Mouse (Mus musculus) ovary, postnatal 36 days (tissue): Measurements from ENCODE around the gene Zpld1.

Experiments
- DNase-seq: peaks from one replicate; pipeline ENCODE4 v3.0.0; 2022; ENCODE audit warnings: low spot score, mixed read lengths

Gene Zpld1

GRCm38 (mm10) chr16:55297886-55298285, at the start of gene Zpld1:
Gene Zpld1, minus strand, starts transcription at chr16:55297986.
- no peak for DNase-seq

- DNase-seq = no peak
Measured at GRCm38 (mm10) chr16:55345644-55346043, 47.9 kb upstream of the Zpld1 start.

- DNase-seq = no peak
Measured at GRCm38 (mm10) chr16:55321542-55322514, 24.0 kb upstream of the Zpld1 start.

- no peak for DNase-seq
Measured at GRCm38 (mm10) chr16:55316996-55317395, 19.2 kb upstream of the Zpld1 start.

GRCm38 (mm10) chr16:55312106-55312505, 14.3 kb upstream of the Zpld1 start:
- DNase-seq = no peak

- no peak for DNase-seq
Measured at GRCm38 (mm10) chr16:55282696-55283095, 15.1 kb downstream of the Zpld1 start.

GRCm38 (mm10) chr16:55277447-55277846, 20.3 kb downstream of the Zpld1 start:
- no peak for DNase-seq

GRCm38 (mm10) chr16:55265281-55265680, 32.5 kb downstream of the Zpld1 start:
- DNase-seq = no peak

- no peak for DNase-seq
Measured at GRCm38 (mm10) chr16:55260862-55261574, 36.8 kb downstream of the Zpld1 start.

GRCm38 (mm10) chr16:55259719-55260118, 38.1 kb downstream of the Zpld1 start:
- DNase-seq = no peak

GRCm38 (mm10) chr16:55240996-55241395, 56.8 kb downstream of the Zpld1 start:
- no peak for DNase-seq

- DNase-seq = no peak
Measured at GRCm38 (mm10) chr16:55228995-55229622, 68.7 kb downstream of the Zpld1 start.

- no peak for DNase-seq
Measured at GRCm38 (mm10) chr16:55203945-55204344, 93.8 kb downstream of the Zpld1 start.

- no peak for DNase-seq
Measured at GRCm38 (mm10) chr16:55190397-55190796, 107.4 kb downstream of the Zpld1 start.

GRCm38 (mm10) chr16:55185370-55185769, 112.4 kb downstream of the Zpld1 start:
- no peak for DNase-seq
